Comparison of ENCODE assay signal across 11 mouse cellular contexts in the genomic region with DNA sequence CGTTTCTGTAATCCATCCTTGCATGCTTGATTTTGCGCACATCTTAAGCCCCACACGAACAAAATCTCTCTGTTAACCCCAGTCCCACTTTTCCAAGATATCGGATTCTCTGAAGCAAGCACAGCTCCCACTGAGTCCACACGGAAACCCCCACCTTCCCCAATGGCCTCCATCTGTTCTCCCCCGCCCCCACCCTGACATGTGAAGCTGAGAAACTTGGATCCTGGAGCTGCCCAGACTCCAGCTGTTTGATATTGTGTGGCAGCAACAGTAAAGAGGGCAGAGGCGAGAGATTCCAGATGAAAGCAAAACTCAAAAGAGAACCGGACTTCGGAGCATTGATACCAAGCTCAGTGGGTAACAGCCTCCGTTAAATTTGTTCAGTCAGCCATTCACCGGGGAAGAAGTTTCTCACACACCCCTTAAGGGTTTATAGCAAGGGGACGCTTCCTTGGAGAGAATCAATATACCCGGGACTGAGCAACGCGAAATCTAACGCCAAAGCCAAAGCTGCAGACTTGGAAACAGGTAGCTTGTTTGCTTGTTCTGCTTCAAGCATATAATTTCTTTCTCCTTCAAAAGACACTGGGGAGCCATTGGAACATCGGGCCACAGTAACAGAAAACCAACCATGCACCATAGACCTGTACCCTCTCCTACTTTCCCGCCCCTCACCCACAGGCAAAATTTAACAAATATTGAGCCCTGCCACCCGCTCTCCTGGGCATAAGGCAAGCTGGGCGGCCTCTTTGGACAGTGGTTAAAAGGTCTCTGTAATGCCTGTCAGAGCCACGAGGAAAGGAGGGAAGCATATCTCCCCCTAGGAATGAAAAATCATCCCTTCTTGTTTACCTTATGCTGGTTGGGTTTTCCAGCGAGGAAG. TPM values are rescaled to one million over a fixed set of nuclear protein-coding genes. Genes with fewer than 3 reads are reported as not detected.
DNase-seq lines count a peak whose midpoint lies in the region; ATAC-seq and TF ChIP-seq lines count a peak whose summit lies in the region.
"Had no signal": no experiment of that assay in that cellular context is flagged by ENCODE, and none has a peak within 500 bp of the region (broad histone marks: within the 10 kb centered on the region; RNA-seq: fewer than 3 reads in every experiment).

No protein-coding gene starts in this region.

- H3K9me3 ChIP-seq in forebrain, embryonic 15.5 days = no peaks in the 10 kb centered on the region
- no peaks in the 10 kb centered on the region for H3K9me3 ChIP-seq in midbrain, embryonic 13.5 days
- H3K9me3 ChIP-seq: liver, embryonic 15.5 days had no signal

- H3K4me2 ChIP-seq in forebrain, embryonic 15.5 days (replicated peaks) = peak overlapping the region; percentile 39
- peak overlapping the region; percentile 50 for H3K4me2 ChIP-seq in midbrain, embryonic 13.5 days (replicated peaks)
- H3K4me2 ChIP-seq: liver, embryonic 15.5 days had no signal

- 0 out of 2 replicates have a peak overlapping the region, but pooled peaks have one; percentile 5 for H3K9ac ChIP-seq in forebrain, embryonic 15.5 days (replicated peaks)
- H3K9ac ChIP-seq in midbrain, embryonic 13.5 days (replicated peaks) = no peak overlapping the region; the same call in 1 of the 2 replicates
- H3K9ac ChIP-seq: liver, embryonic 15.5 days had no signal

- 24% methylated on average over 22 of the region's 22 CpGs for WGBS in forebrain, embryonic 15.5 days
- 21% methylated on average over 22 of the region's 22 CpGs for WGBS in midbrain, embryonic 13.5 days

- intact Hi-C loops in gastrocnemius, adult 2 months (cut with DNase I) = no loop called here
- intact Hi-C loops in gastrocnemius, postnatal 14 days (cut with DNase I; ENCODE audit: low total_unique reads) = no loop called here
- intact Hi-C loops in gastrocnemius, postnatal 36 days (cut with DNase I) = loop anchor here (5.0 kb wide), 1 partner anchor 67 kb away; no protein-coding TSS in a partner anchor

- H3K27me3 ChIP-seq in forebrain, embryonic 15.5 days = no peaks in the 10 kb centered on the region; the same call in 1 of the 2 replicates
- no peaks in the 10 kb centered on the region for H3K27me3 ChIP-seq in midbrain, embryonic 13.5 days

- TF ChIP-seq CTCF in gastrocnemius, adult 2 months (IDR thresholded peaks at IDR 0.05) = no peak

- no peaks in the 10 kb centered on the region for H3K36me3 ChIP-seq in forebrain, embryonic 15.5 days
- H3K36me3 ChIP-seq in midbrain, embryonic 13.5 days = no peaks in the 10 kb centered on the region
- H3K36me3 ChIP-seq: liver, embryonic 15.5 days had no signal

- peak overlapping the region; percentile 47 for H3K4me3 ChIP-seq in gastrocnemius, adult 2 months
- H3K4me3 ChIP-seq in forebrain, embryonic 15.5 days = peak overlapping the region; percentile 20; the same call in 1 of the 2 replicates
- peak overlapping the region; percentile 27 for H3K4me3 ChIP-seq in midbrain, embryonic 13.5 days (replicated peaks)
- H3K4me3 ChIP-seq: liver, embryonic 15.5 days had no signal

- H3K4me1 ChIP-seq in forebrain, embryonic 15.5 days = peaks cover 18% of the 10 kb centered on the region
- H3K4me1 ChIP-seq in midbrain, embryonic 13.5 days (replicated peaks) = peaks cover 34% of the 10 kb centered on the region
- H3K4me1 ChIP-seq: liver, embryonic 15.5 days had no signal

- no peak for DNase-seq in gastrocnemius, adult 2 months
- no peak for DNase-seq in gastrocnemius, postnatal 14 days
- DNase-seq in brain, adult 2 months (ENCODE audit: low read depth, low spot score) = peak; percentile 43
- no peak for DNase-seq in spleen, adult 12 weeks (ENCODE audit: low spot score)
- DNase-seq in liver = no peak
- DNase-seq in gastrocnemius, postnatal 36 days = no peak

- no peak for ATAC-seq in forebrain, embryonic 15.5 days (replicated peaks)
- ATAC-seq in midbrain, embryonic 13.5 days = peak; percentile 77
- ATAC-seq: activated CD4-positive, CD25-positive, alpha-beta regulatory T cell, adult 4 months; inflammation-experienced regulatory T-cells, adult 6 months had no signal

- H3K27ac ChIP-seq in gastrocnemius, adult 2 months = no peak overlapping the region
- no peak overlapping the region; the same call in 1 of the 2 replicates for H3K27ac ChIP-seq in forebrain, embryonic 15.5 days (replicated peaks)
- H3K27ac ChIP-seq in midbrain, embryonic 13.5 days = peak overlapping the region; percentile 77
- H3K27ac ChIP-seq: liver, embryonic 15.5 days had no signal

RNA-seq across cellular contexts. Expression of a gene that starts 6.9 kb away (rescaled TPM):
- 1 to 10 TPM; 2.6 to 5.0 TPM for total RNA-seq in gastrocnemius, adult 2 months (2021)
- 10 to 100 TPM in 1 of 2 experiments, 1 to 10 TPM in 1; 9.4 to 10.7 TPM for total RNA-seq in gastrocnemius, postnatal 14 days (2021)
- polyA plus RNA-seq in forebrain, embryonic 15.5 days (2015; fragmentation: Nextera tagmentation; extraction: Ambion mirVana) = 15.3 and 16.9 TPM in 2 replicates
- 22.5 and 27.3 TPM in 2 replicates for polyA plus RNA-seq in midbrain, embryonic 13.5 days (2015; fragmentation: Nextera tagmentation; extraction: Ambion mirVana)
- 1 to 10 TPM; 3.7 to 3.8 TPM for total RNA-seq in gastrocnemius, postnatal 36 days (2021)
